Mouse (Mus musculus) limb, embryonic 14.5 days (tissue): ENCODE measurements around the gene Clec2h. TPM values are rescaled to one million over a fixed set of nuclear protein-coding genes. Genes with fewer than 3 reads are reported as not detected.

ENCODE experiments used
- ATAC-seq: fragments of 200-750 bp; cut with Nextera tagmentation; 2 replicates; pipeline ENCODE4 v1.8.0; 2017; ENCODE audit warnings: low read depth, moderate number of reproducible peaks, moderate TSS enrichment; ENCODE audit not compliant: low FRiP score
- DNase-seq: peaks from one replicate; pipeline ENCODE4 v3.0.0-alpha.2; 2015; ENCODE audit warnings: low spot score
- H3K27ac ChIP-seq: fragments of 300-500 bp; sonication (generic); replicated peaks from 2 replicates; pipeline ENCODE4 v1.5.1; 2014; ENCODE audit warnings: low read depth, mild to moderate bottlenecking, low read length, moderate library complexity, mixed read lengths
- H3K27me3 ChIP-seq: fragments of 300-500 bp; sonication (generic); 2 replicates; pipeline ENCODE4 v1.6.1; 2014; ENCODE audit warnings: low read length, mixed read lengths; ENCODE audit not compliant: control insufficient read depth, insufficient read depth
- H3K36me3 ChIP-seq: fragments of 300-500 bp; sonication (generic); 2 replicates; pipeline ENCODE4 v1.6.1; 2014; ENCODE audit warnings: mild to moderate bottlenecking, low read length, moderate library complexity, mixed read lengths; ENCODE audit not compliant: control insufficient read depth, insufficient read depth
- H3K4me1 ChIP-seq: fragments of 300-500 bp; sonication (generic); 2 replicates; pipeline ENCODE4 v1.6.1; 2014; ENCODE audit warnings: antibody characterized with exemption, low read length, mixed read lengths; ENCODE audit not compliant: control insufficient read depth, insufficient read depth
- H3K4me2 ChIP-seq: fragments of 300-500 bp; sonication (generic); replicated peaks from 2 replicates; pipeline ENCODE4 v1.6.1; 2014; ENCODE audit warnings: low read depth, mild to moderate bottlenecking, low read length, moderate library complexity; ENCODE audit not compliant: severe bottlenecking
- H3K4me3 ChIP-seq: fragments of 300-500 bp; sonication (generic); replicated peaks from 2 replicates; pipeline ENCODE4 v1.5.1; 2014; ENCODE audit warnings: low read length
- H3K9ac ChIP-seq: fragments of 300-500 bp; sonication (generic); 2 replicates; pipeline ENCODE4 v1.6.1; 2014; ENCODE audit warnings: mild to moderate bottlenecking, low read depth, low read length, moderate library complexity; ENCODE audit not compliant: severe bottlenecking
- H3K9me3 ChIP-seq: fragments of 300-500 bp; sonication (generic); 2 replicates; pipeline ENCODE4 v1.6.1; 2016; ENCODE audit warnings: low read length; ENCODE audit not compliant: control insufficient read depth
- POLR2A ChIP-seq: fragments of 200-500 bp; IDR thresholded peaks from 2 replicates; pipeline ENCODE4 v1.8.0; 2012; ENCODE audit warnings: inconsistent platforms, mild to moderate bottlenecking, moderate library complexity, borderline replicate concordance; ENCODE audit not compliant: insufficient read depth, insufficient read length; ENCODE audit errors: extremely low read depth
- WGBS: fragments of 180-500 bp; shearing (Covaris S2); extraction: QIAGEN DNeasy Blood & Tissue Kit; methylation state at CpG from one replicate; pipeline ENCODE4 v1.1.7; 2014; 5-methylcytosine and 5-hydroxymethylcytosine counted together
- polyA plus RNA-seq, 2 experiments: library from polyadenylated mRNA; depleted of rRNA in 1 of 2; stranded (reverse) in 1 of 2; unstranded in 1 of 2; fragments of >200 nt; fragmentation: Nextera tagmentation in 1 of 2; extraction: Ambion mirVana in 1 of 2; gene quantifications; 2 replicates each; pipeline versions ENCODE4 v1.2.1 to v1.2.3; 2012 to 2014

The Clec2h gene
- polyA plus RNA-seq, 2 experiments = not detected

GRCm38 (mm10) chr6:128701691-128702090 is 39.5 kb downstream of the Clec2h start:
- no peak overlapping the region for H3K9ac ChIP-seq
- no peak overlapping the region for H3K4me2 ChIP-seq
- no peak overlapping the region for H3K4me3 ChIP-seq
- ATAC-seq (no peak; the same call in 1 of the 2 replicates), DNase-seq (no peak)
- no peaks in the 10 kb centered on the region for H3K36me3 ChIP-seq
- H3K27me3 ChIP-seq = no peaks in the 10 kb centered on the region
- H3K27ac ChIP-seq = no peak overlapping the region
- no peak for TF ChIP-seq POLR2A
- WGBS = 91% methylated on average over 3 of the region's 3 CpGs
- H3K9me3 ChIP-seq = no peaks in the 10 kb centered on the region
- no peaks in the 10 kb centered on the region for H3K4me1 ChIP-seq

- Histone ChIP-seq H3K4me1 (no peaks in the 10 kb centered on the region), H3K9ac (no peak within 1 kb of the TSS), H3K9me3 (no peaks in the 10 kb centered on the region), H3K4me2 (no peak within 1 kb of the TSS), H3K36me3 (no peaks in the 10 kb centered on the region), H3K4me3 (no peak within 1 kb of the TSS), H3K27ac (no peak within 1 kb of the TSS), H3K27me3 (no peaks in the 10 kb centered on the region)
- DNase-seq (no peak), ATAC-seq (no peak)
- TF ChIP-seq POLR2A = no peak
- WGBS = 83% methylated on average over 4 of the region's 4 CpGs
These were observed 60.8 kb downstream of the Clec2h start, which contains the start of gene Klrb1 for GRCm38 (mm10) chr6:128722959-128723358. Klrb1 (minus strand) TSS chr6:128723059.

Other genes starting within 250 kb of the Clec2h start
- 34.5 and 41.5 TPM in 2 replicates for gene Itfg2, start 237.5 kb upstream of the Clec2h start, polyA plus RNA-seq (2012; rRNA removed)
- 29.0 and 32.1 TPM in 2 replicates for gene Itfg2, start 237.5 kb upstream of the Clec2h start, polyA plus RNA-seq (2014; fragmentation: Nextera tagmentation; extraction: Ambion mirVana)
- 187 and 227 TPM in 2 replicates for gene Fkbp4, start 223.7 kb upstream of the Clec2h start, polyA plus RNA-seq (2012; rRNA removed)
- 297 and 306 TPM in 2 replicates for gene Fkbp4, start 223.7 kb upstream of the Clec2h start, polyA plus RNA-seq (2014; fragmentation: Nextera tagmentation; extraction: Ambion mirVana)
- 0.06 and 0.47 TPM in 2 replicates for gene Pzp, start 135.7 kb upstream of the Clec2h start, polyA plus RNA-seq (2012; rRNA removed)
- not detected in 2 replicates for gene Pzp, start 135.7 kb upstream of the Clec2h start, polyA plus RNA-seq (2014; fragmentation: Nextera tagmentation; extraction: Ambion mirVana)
- 0.10 TPM in 1 of 2 replicates, not detected in the other for gene A2ml1, start 80.8 kb upstream of the Clec2h start, polyA plus RNA-seq (2012; rRNA removed)
- gene A2ml1, start 80.8 kb upstream of the Clec2h start, polyA plus RNA-seq (2014; fragmentation: Nextera tagmentation; extraction: Ambion mirVana) = not detected in 2 replicates
- not detected in 2 replicates for gene Klrb1a, start 38.9 kb upstream of the Clec2h start, polyA plus RNA-seq (2012; rRNA removed)
- not detected in 2 replicates for gene Klrb1a, start 38.9 kb upstream of the Clec2h start, polyA plus RNA-seq (2014; fragmentation: Nextera tagmentation; extraction: Ambion mirVana)
- not detected in 2 replicates for gene Klrb1, start 60.7 kb downstream of the Clec2h start, polyA plus RNA-seq (2012; rRNA removed)
- gene Klrb1, start 60.7 kb downstream of the Clec2h start, polyA plus RNA-seq (2014; fragmentation: Nextera tagmentation; extraction: Ambion mirVana) = not detected in 2 replicates
- gene Klrb1c, start 126.8 kb downstream of the Clec2h start, polyA plus RNA-seq (2012; rRNA removed) = 0.15 TPM in 1 of 2 replicates, not detected in the other
- 0.14 TPM in 1 of 2 replicates, not detected in the other for gene Klrb1c, start 126.8 kb downstream of the Clec2h start, polyA plus RNA-seq (2014; fragmentation: Nextera tagmentation; extraction: Ambion mirVana)
- gene Gm44511, start 163.9 kb downstream of the Clec2h start, polyA plus RNA-seq (2012; rRNA removed) = 0.33 TPM in 1 of 2 replicates, not detected in the other
- not detected in 2 replicates for gene Gm44511, start 163.9 kb downstream of the Clec2h start, polyA plus RNA-seq (2014; fragmentation: Nextera tagmentation; extraction: Ambion mirVana)
- 0.12 and 0.40 TPM in 2 replicates for gene Klrb1b, start 163.9 kb downstream of the Clec2h start, polyA plus RNA-seq (2012; rRNA removed)
- gene Klrb1b, start 163.9 kb downstream of the Clec2h start, polyA plus RNA-seq (2014; fragmentation: Nextera tagmentation; extraction: Ambion mirVana) = 0.23 and 0.39 TPM in 2 replicates
- gene Clec2i, start 225.2 kb downstream of the Clec2h start, polyA plus RNA-seq (2012; rRNA removed) = 0.16 and 0.17 TPM in 2 replicates
- gene Clec2i, start 225.2 kb downstream of the Clec2h start, polyA plus RNA-seq (2014; fragmentation: Nextera tagmentation; extraction: Ambion mirVana) = 0.14 TPM in 1 of 2 replicates, not detected in the other
- 0.67 and 0.77 TPM in 2 replicates for gene BC035044, start 228.7 kb downstream of the Clec2h start, polyA plus RNA-seq (2012; rRNA removed)
- 1.2 and 1.5 TPM in 2 replicates for gene BC035044, start 228.7 kb downstream of the Clec2h start, polyA plus RNA-seq (2014; fragmentation: Nextera tagmentation; extraction: Ambion mirVana)